Mouse (Mus musculus) left cerebral cortex, postnatal 25 days (tissue): ENCODE data around the gene Klf7. TPM values are rescaled to one million over a fixed set of nuclear protein-coding genes. Genes with fewer than 3 reads are reported as not detected.

Experiments used
- DNase-seq, 2 experiments: peaks; one replicate each; pipeline ENCODE4 v3.0.0; 2022; ENCODE audit warnings: low spot score in 2 of 2, mixed read lengths in 1 of 2
- intact Hi-C: fragments of 180-260 bp; cut with DNase I; formaldehyde crosslinking; loops from one replicate; pipeline ENCODE4 v1.15.1; 2025
- total RNA-seq, 2 experiments: library from RNA; stranded (reverse); gene quantifications; 2 replicates each; pipeline ENCODE4 v1.2.3; 2021

Gene Klf7
- total RNA-seq, 2 experiments from 2014 or later: 40.9 to 44.0 TPM

DNA sequence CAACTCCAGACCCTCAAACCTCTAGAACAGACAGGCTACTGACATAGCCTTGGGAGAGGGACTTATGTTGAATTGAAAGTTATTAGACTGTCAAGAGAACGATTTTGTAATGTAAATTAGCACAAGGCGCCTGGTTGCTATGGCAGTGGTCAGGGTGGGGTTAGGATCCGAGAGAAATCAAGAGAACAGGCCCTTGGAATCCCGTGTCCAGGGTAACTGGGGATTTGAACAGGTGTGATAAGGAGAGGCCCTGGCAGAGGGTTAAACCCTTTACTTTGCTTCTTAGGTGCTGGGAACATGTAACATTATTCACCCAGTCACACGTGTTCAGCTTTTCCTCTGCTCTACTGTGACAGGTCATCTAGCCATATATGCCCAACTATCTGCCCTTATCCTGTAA is 83.7 kb downstream of the Klf7 start:
- intact Hi-C loops: loop anchor here (5.0 kb wide), 2 partner anchors 271 to 409 kb away; partner anchors contain the start of gene 4933402D24Rik
- no peak for DNase-seq

DNA sequence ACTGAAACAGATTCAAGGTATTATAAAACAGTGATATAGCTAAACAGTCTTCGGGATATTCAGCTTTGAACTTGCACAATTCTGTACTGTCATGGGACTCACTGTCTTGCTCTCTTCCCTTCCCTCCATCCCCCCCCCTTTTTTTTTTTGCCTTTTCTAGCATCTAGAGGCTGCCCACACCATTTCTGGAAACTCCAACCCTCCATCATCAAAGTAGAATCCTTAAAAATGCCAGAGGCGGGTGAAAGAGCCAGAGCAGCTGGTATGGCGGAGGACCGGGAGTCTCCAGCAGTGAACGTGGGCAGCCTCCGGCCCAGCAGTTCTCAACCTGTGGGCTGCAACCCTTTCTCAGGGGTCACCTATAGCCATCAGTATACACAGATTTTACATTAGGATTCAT is 84.3 kb downstream of the Klf7 start:
- intact Hi-C loops: loop anchor here (2.0 to 5.0 kb wide), 3 partner anchors 83 to 410 kb away; partner anchors contain the start of gene 4933402D24Rik
- DNase-seq: peak in 1 of 2 experiments; percentile 59

DNA sequence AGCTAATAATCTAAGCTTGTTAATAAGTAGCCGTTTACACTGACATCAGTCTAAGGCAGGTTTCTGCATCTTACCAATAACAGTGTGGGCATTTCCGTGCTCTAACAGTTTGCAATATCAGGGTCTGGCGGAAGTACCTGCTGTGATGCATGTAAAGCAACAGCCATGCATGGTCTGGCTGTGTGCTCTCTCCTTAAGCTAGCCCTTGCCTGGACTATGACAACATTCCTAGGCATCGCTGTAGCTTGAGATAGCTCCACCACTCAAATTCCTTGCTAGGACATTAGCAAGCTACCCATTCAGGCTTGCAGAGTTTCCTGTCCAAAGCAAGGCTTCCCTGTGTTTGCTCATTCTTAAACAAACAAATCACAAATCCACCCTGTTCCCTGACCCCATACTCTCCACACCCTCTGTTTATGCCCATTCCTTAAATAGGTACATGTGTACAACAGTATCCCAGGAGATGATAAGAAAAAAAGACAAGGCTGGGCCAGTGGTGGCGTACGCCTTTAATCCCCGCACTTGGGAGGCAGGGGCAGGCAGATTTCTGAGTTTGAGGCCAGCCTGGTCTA is 85.1 kb downstream of the Klf7 start:
- no peak for DNase-seq
- intact Hi-C loops: loop anchor here (2.0 to 5.0 kb wide), 3 partner anchors 84 to 410 kb away; partner anchors contain the start of gene 4933402D24Rik

DNA sequence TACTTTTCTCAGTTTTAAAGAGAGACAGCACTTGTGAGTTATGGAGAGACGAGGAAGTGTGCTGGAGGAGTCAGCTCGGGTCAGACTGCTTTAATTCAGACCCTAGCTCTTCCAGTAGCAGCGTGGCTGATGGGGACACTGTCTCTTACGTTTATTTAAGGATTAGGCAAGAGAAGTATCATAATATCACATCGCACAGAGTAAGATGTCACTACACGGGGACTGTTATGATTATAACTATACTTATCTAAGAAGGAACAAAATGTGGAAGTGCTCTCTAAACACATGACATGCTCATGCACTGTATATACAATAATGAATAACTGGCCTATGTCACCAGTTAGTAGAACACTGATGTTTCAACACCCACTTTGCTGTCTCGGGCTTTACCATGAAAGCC is 86.3 kb downstream of the Klf7 start:
- no peak for DNase-seq
- intact Hi-C loops: loop anchor here (2.0 to 5.0 kb wide), 3 partner anchors 85 to 411 kb away; partner anchors contain the start of gene 4933402D24Rik

- no peak for DNase-seq
Measured at GRCm38 (mm10) chr1:64035087-64035791, 86.8 kb downstream of the Klf7 start.

GRCm38 (mm10) chr1:64032502-64033231 is 89.4 kb downstream of the Klf7 start:
- DNase-seq: no peak
- intact Hi-C loops: no loop called here

More at GRCm38 (mm10) chr1:64035087-64035791, 86.8 kb downstream of the Klf7 start:
- intact Hi-C loops: loop anchor here (5.0 kb wide), 2 partner anchors 268 to 412 kb away; partner anchors contain the start of gene 4933402D24Rik

GRCm38 (mm10) chr1:64021986-64022385 is 100.1 kb downstream of the Klf7 start:
- no peak for DNase-seq
- intact Hi-C loops: no loop called here

GRCm38 (mm10) chr1:64020672-64021635 is 101.1 kb downstream of the Klf7 start:
- intact Hi-C loops: no loop called here
- DNase-seq: peak in 1 of 2 experiments; percentile 56

DNA sequence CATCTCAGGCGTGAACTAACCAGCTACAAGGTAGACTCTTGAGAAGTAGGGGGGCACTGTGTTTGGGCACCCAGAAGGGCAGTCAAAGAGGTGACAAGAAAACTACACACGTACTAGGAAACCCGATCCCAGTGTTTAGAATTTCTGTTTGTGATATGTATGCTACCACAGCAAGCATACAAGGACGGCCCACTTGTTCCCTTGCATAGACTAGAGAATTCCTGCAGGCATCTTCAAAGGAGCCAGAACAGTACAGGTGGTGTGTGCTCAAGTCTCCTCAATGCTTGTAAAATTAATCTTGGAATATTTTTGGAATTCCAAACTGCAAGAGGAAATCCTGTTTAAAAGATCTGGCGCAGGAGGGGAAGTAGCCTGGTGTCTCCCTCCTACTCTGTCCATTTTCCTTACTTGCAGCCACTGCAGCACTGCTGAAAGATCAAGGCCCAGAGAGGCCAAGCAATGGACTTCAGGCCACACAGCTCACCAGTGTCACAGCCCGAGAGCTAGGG is 102.9 kb downstream of the Klf7 start:
- intact Hi-C loops: no loop called here
- DNase-seq: no peak

DNA sequence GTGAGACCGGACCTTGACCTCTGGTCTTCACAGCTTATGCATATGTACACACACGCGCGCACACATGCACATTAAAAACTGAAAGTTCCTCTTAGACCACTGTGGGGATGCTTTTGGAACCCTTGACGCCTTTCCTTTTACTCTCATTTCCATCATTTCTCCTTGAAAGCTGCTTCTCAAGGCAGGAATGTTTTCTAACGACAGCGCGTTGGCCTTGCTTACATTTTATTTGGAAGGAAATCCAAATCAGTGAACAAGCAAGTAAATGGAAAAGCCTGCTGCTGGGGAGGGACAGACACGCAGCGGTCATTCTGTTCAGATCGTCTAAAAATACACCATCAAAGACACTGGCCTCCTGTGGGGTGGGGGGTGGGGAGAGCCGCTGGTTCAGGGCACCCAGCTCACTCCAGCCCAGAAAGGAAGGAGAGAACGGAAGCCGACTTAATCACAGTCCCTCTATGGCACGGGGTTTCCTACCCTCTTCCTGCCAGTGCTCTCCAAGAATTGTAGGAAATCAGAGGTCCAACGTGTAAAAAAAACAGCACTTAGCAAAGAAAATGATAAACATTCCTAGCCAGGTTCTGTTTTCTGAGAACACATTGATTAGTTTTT is 103.5 kb downstream of the Klf7 start:
- DNase-seq: no peak
- intact Hi-C loops: no loop called here

DNA sequence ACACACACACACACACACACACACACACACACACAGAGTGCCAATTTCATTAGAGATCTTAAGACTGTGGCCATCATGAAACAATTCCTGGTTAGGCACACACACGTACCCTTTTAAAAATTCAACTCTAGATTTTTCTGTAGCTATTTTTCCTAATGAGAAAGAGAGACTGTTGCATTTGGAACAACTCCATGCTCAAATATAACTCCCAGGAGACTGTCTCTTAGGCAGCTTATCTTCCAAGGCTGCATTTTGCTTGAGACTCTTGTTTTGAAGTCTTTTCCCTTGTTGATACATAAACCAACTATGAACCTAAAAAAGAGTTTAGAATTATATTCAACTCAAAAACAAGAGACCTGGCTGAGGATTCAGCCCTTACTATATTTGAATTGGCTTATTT is 108.0 kb downstream of the Klf7 start:
- intact Hi-C loops: no loop called here
- DNase-seq: no peak

GRCm38 (mm10) chr1:64008994-64009393 is 113.1 kb downstream of the Klf7 start:
- DNase-seq: no peak
- intact Hi-C loops: no loop called here

DNA sequence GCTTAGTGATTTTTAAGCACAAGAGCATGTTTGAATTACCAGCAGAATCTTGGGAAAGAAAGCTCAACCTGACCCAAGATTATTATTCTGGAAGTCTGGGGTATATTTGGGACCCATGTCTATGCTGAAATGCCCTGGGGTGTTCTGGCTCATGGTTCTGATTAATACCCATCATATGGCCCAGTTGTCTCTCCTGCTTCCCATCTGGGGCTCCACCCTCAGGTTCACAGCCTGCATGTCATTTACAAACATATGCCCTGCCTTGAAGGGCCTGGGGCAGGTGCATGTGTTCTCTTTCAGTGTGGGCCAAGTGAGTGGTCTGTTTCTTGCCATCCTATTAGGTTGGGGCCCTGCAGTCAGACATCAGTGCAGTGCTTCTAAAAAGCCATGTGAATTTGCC is 114.1 kb downstream of the Klf7 start:
- no peak for DNase-seq
- intact Hi-C loops: no loop called here

DNA sequence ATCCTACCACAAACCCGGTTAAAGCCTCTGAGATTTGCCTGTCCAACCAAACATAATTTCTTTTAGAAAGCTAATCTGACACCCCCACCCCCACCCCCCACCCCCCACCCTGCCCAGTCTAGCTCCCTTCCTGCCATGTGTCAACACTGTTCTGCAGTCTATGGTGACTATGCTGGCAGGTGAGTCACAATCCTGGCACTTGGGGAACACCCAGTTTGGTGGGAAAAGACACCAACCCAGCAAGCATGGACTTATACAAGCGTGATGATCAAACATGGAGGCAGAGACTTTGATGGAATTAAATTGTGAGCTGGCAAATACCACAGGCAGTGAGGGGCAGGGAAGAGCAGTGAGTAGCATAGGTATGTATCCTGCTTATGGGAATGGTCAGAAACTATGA is 116.9 kb downstream of the Klf7 start:
- intact Hi-C loops: no loop called here
- no peak for DNase-seq

DNA sequence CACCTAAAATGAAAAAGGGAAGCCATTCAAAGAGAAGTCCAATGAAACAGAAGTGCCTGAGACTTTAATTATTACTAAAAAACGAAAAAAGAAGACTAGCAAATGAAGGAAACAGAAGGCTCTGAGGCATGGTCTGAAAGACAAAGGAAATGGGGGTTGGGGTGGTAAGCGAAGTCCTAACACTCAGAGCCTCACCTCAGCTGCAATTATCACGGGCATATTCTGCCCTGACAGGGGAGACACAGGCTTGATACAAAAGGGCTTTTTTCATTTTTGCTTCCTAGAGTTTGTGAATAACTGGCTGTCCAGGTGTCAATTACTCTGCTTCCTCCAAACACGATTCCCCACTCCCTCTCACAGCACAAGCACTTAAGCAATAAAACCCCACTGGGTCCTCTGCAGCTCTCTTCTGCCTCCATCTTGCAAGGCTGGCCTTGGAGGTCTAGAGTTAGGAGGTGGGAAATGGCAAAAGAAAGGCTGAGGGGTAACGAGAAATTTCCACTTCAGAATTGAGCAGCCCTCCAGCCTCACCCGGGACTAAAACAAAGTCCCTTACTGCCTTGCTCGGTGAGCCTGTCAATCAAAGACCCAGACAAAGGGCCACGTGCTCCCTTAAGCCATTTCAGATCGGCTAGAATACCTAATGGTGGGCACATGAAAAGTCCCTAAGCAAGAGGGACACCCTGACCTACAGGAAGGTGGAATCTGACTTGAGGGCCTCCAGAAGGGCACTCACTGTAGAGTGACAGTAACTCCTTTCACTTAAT is 118.4 kb downstream of the Klf7 start:
- intact Hi-C loops: no loop called here
- DNase-seq: no peak

DNA sequence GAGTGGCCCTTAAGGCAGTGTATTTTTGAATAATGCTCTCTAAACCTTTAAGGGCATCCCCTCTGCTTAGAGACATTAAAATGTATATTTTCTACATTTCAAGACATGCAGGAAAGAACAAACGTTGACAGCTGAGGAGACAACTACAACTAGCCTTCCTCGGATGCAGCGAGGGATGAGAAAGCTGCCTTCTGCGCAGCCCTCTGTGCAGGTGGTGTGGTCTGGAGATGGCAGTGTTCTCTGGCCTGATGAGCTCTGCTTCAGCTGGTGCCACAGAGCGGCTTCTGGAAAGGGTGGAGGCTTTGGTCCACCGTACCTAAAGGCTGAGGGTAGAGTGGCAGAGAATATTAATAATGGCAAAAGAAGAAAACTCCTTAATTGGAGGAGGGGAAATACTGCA is 120.0 kb downstream of the Klf7 start:
- intact Hi-C loops: no loop called here
- DNase-seq: no peak

- intact Hi-C loops: no loop called here
- no peak for DNase-seq
Measured at GRCm38 (mm10) chr1:64000597-64000996, 121.5 kb downstream of the Klf7 start.

GRCm38 (mm10) chr1:63999481-63999880 is 122.6 kb downstream of the Klf7 start:
- no peak for DNase-seq
- intact Hi-C loops: no loop called here
